Mouse (Mus musculus) heart, embryonic 14.5 days (tissue): ENCODE measurements around the gene Cobll1. TPM values are rescaled to one million over a fixed set of nuclear protein-coding genes. Genes with fewer than 3 reads are reported as not detected.

Experiments
- ATAC-seq: fragments of 200-750 bp; cut with Nextera tagmentation; 2 replicates; pipeline ENCODE4 v1.8.0; 2017; ENCODE audit warnings: low read depth, moderate TSS enrichment; ENCODE audit not compliant: insufficient number of reproducible peaks, insufficient read depth, low FRiP score
- H3K27ac ChIP-seq, 2 experiments: fragments of 200-500 bp in 1 of 2; fragments of 300-500 bp in 1 of 2; sonication (generic) in 1 of 2; replicated peaks in 1 of 2; 2 replicates each; pipeline ENCODE4 v1.5.1; 2012 to 2014; ENCODE audit warnings: low read depth in 2 of 2, low read length in 2 of 2, control low read depth in 1 of 2, mild to moderate bottlenecking in 1 of 2, mixed read lengths in 1 of 2; ENCODE audit not compliant: control insufficient read depth in 1 of 2, insufficient read depth in 1 of 2
- H3K27me3 ChIP-seq: fragments of 300-500 bp; sonication (generic); 2 replicates; pipeline ENCODE4 v1.6.1; 2014; ENCODE audit warnings: mild to moderate bottlenecking, low read length, control low read depth; ENCODE audit not compliant: control insufficient read depth, insufficient read depth
- H3K36me3 ChIP-seq: fragments of 300-500 bp; sonication (generic); 2 replicates; pipeline ENCODE4 v1.6.1; 2014; ENCODE audit warnings: mild to moderate bottlenecking, control low read depth, low read length, mixed read lengths; ENCODE audit not compliant: control insufficient read depth, insufficient read depth
- H3K4me1 ChIP-seq, 2 experiments: fragments of 200-500 bp in 1 of 2; fragments of 300-500 bp in 1 of 2; sonication (generic) in 1 of 2; 2 replicates each; pipeline ENCODE4 v1.6.1; 2012 to 2014; ENCODE audit warnings: low read length in 2 of 2, control low read depth in 1 of 2, mixed read lengths in 1 of 2; ENCODE audit not compliant: control insufficient read depth in 2 of 2, insufficient read depth in 2 of 2
- H3K4me2 ChIP-seq: fragments of 300-500 bp; sonication (generic); 2 replicates; pipeline ENCODE4 v1.6.1; 2014; ENCODE audit warnings: mild to moderate bottlenecking, low read length
- H3K4me3 ChIP-seq, 2 experiments: fragments of 200-500 bp in 1 of 2; fragments of 300-500 bp in 1 of 2; sonication (generic) in 1 of 2; 2 replicates each; pipeline ENCODE4 v1.5.1; 2012 to 2014; ENCODE audit warnings: low read length in 2 of 2, mild to moderate bottlenecking in 2 of 2, control low read depth in 1 of 2, low read depth in 1 of 2, moderate library complexity in 1 of 2; ENCODE audit not compliant: control insufficient read depth in 1 of 2, insufficient read depth in 1 of 2
- H3K9ac ChIP-seq: fragments of 300-500 bp; sonication (generic); 2 replicates; pipeline ENCODE4 v1.6.1; 2014; ENCODE audit warnings: mild to moderate bottlenecking, low read length
- H3K9me3 ChIP-seq: fragments of 300-500 bp; sonication (generic); 2 replicates; pipeline ENCODE4 v1.6.1; 2016; ENCODE audit warnings: low read length, control low read depth; ENCODE audit not compliant: control insufficient read depth
- WGBS: fragments of 180-500 bp; shearing (Covaris S2); extraction: QIAGEN DNeasy Blood & Tissue Kit; methylation state at CpG from one replicate; pipeline ENCODE4 v1.1.7; 2014; 5-methylcytosine and 5-hydroxymethylcytosine counted together
- polyA plus RNA-seq: library from polyadenylated mRNA; unstranded; fragments of >200 nt; fragmentation: Nextera tagmentation; extraction: Ambion mirVana; gene quantifications from 2 replicates; pipeline ENCODE4 v1.2.1, GENCODE M21; 2014

Cobll1 gene
- polyA plus RNA-seq, 1 experiment from 2014 or later: 10.6 TPM

DNA sequence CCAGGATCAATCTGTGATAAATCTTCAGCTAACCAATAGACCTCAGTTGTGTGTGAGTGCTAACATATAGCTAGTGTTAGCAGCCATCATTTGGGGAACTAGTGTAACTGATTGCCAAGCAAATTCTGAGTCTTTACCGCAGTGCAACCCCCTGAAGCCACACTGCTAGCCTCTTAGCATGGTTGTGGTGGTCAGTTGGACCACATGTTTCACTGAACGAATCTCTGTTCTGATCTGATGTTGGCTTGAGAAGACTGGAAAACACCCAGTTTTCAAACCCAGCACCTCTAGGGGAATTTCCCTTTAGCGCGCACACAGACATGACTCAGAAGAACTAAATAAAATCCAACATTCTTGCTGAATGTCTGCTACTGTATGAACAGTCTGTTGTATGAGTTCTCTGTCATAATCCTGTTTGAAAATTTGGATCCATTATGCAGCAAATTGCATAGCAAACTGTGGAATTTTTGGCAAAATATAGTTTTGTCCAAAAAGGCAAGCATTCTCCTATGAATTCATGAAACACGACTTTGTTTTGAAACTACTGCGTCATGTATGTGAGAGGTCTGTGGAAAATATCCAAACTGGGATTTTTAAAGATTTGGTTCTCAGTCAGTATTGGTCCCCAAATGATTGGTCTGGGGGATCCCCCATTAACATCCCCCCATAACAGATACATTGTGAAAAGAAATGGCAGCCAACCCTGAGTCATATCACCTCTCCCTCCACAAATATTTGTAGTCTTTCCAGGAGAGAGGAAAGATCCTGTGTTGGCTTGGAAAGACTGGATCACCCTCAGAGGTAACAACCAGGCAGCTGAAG is 186.8 kb downstream of the Cobll1 start:
- WGBS: 93% methylated on average over 6 of the region's 6 CpGs
- no peak for ATAC-seq

DNA sequence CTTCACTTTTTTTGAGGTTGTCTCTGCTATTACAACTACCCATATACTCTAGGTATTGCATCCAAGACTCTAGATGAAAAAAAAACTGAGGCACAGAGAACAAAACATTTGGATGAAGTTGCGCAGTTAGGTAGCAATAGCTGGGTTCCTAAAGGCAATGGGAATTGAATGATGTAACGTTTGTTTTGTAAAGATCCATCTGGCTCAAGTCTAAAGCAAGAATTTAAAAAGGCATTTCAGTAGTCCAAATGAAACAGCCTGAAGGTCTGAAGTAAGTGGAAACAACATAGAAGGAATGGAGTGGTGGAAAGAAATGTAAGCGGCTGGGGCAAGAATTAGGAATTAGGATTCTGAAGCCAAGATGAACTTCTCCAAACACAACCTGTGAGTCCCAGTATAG is 188.4 kb downstream of the Cobll1 start:
- Histone ChIP-seq H3K9me3 (no peaks in the 10 kb centered on the region), H3K4me1 (no peaks in the 10 kb centered on the region), H3K27ac (no peak overlapping the region), H3K4me2 (no peak overlapping the region), H3K27me3 (no peaks in the 10 kb centered on the region), H3K36me3 (no peaks in the 10 kb centered on the region), H3K9ac (no peak overlapping the region), H3K4me3 (no peak overlapping the region)
- ATAC-seq: no peak
- 96% methylated on average over 3 of the region's 3 CpGs for WGBS

More for the DNA sequence above, 186.8 kb downstream of the Cobll1 start:
- H3K4me1 ChIP-seq: no peaks in the 10 kb centered on the region
- H3K4me3 ChIP-seq: no peak overlapping the region
- H3K27me3 ChIP-seq: no peaks in the 10 kb centered on the region
- no peak overlapping the region for H3K4me2 ChIP-seq
- no peaks in the 10 kb centered on the region for H3K9me3 ChIP-seq
- H3K36me3 ChIP-seq: no peaks in the 10 kb centered on the region
- H3K9ac ChIP-seq: no peak overlapping the region
- H3K27ac ChIP-seq: no peak overlapping the region

DNA sequence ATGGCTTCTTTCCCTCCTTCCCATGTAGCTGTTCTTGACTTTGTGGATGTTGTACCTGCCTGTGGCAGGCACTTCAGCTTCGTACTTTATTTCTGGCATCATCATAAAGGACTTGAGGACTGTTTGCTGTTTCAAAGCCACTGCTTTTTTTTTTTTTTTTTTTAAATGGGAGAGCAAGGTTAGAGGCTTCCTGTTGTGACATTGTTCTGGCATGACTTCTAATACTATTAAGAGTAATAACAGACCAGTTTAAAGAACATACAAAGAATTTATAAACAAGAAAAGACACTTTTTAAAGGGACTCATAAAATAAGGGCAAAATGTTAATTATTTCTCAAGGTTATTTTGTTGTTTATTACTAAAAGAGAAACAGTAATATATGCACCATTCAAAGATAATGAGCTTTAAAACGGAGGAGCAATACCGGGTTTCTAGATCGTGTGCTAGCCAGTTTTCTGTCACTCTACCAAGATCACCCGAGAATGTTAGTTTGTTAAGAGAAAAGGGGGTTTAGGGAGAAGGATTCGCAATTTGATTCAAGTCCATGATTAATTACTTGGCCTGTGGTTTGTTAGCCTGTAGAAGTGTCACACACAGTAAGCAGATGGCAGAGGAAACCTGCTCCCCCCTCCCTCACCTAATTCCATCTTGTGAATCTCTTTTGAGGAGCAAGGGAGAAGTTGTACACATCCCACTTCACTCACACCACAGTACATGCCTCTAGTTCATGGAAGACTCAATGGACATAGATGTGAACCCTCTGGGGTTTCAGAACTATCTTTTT is 190.8 kb downstream of the Cobll1 start:
- 70% methylated on average over 6 of the region's 6 CpGs for WGBS
- Histone ChIP-seq H3K27ac (no peak overlapping the region), H3K9ac (no peak overlapping the region), H3K36me3 (no peaks in the 10 kb centered on the region), H3K4me2 (no peak overlapping the region), H3K4me1 (peaks cover 2 to 4% of the 10 kb centered on the region in 2 experiments; a peak in 3 of 4 replicates), H3K4me3 (no peak overlapping the region), H3K27me3 (no peaks in the 10 kb centered on the region), H3K9me3 (no peaks in the 10 kb centered on the region)
- ATAC-seq: no peak

Other genes starting within 250 kb of the Cobll1 start
- 114 and 119 TPM in 2 replicates for gene Grb14, start 214.4 kb downstream of the Cobll1 start, polyA plus RNA-seq
- gene Slc38a11, start 124.6 kb upstream of the Cobll1 start, polyA plus RNA-seq: not detected in 2 replicates